ENCODE assay signal across 7 mouse cellular contexts in the genomic region with DNA sequence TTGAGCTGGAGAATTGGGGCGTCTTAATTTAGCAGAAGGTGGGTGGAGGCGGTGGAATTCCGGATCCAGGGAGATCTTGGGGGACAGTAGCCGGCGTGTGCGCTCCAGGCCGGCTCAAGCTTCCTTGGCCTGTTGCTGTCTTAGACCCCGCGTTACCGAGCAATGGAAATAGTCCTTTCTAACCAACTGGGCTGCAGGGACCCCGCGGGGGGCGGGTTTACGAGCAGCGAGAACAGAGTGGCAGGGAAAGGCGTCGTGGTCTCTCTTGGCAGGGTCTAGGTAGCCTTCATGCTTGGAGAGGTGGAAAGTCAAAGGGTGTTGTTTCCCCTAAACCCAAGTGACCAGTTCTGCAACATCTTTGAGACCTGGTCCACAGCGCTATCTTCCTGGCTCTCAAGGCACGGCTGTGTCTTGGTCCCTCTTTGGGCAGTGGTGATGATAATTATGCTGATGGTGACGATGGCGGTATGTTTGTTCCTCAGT. TPM values are rescaled to one million over a fixed set of nuclear protein-coding genes. Genes with fewer than 3 reads are reported as not detected.
A peak's percentile ranks its signal among the peaks of the same experiment; 100 is the strongest.
DNase-seq lines count a peak whose midpoint lies in the region; ATAC-seq lines count a peak whose summit lies in the region.

No protein-coding gene starts in this region.

- H3K9ac ChIP-seq in heart, embryonic 14.5 days (ENCODE audit: low read length) = peak overlapping the region; percentile 75
- H3K9ac ChIP-seq in limb, embryonic 11.5 days (ENCODE audit: low read length) = peak overlapping the region; percentile 87

- H3K27me3 ChIP-seq in heart, embryonic 14.5 days (ENCODE audit: control insufficient read depth, insufficient read depth, low read length) = peaks cover 17% of the 10 kb centered on the region
- H3K27me3 ChIP-seq in limb, embryonic 11.5 days (ENCODE audit: control insufficient read depth, insufficient read depth, low read length) = no peaks in the 10 kb centered on the region

- peak; percentile 11 for DNase-seq in ovary, postnatal 14 days (ENCODE audit: low spot score)
- DNase-seq in ovary, adult 18-20 months (ENCODE audit: low spot score) = no peak
- peak; percentile 28 to 60 for DNase-seq in cerebellum, postnatal 4 days (ENCODE audit: low spot score in 2 of 2)
- DNase-seq in limb, embryonic 11.5 days (ENCODE audit: low spot score) = peak; percentile 80
- peak; percentile 14 for DNase-seq in naive thymus-derived CD4-positive, alpha-beta T cell, adult 2 months (ENCODE audit: low read depth)

- no peaks in the 10 kb centered on the region for H3K9me3 ChIP-seq in heart, embryonic 14.5 days (ENCODE audit: control insufficient read depth, low read length)
- H3K9me3 ChIP-seq in limb, embryonic 11.5 days (ENCODE audit: control insufficient read depth, low read length) = no peaks in the 10 kb centered on the region

- no peaks in the 10 kb centered on the region for H3K36me3 ChIP-seq in heart, embryonic 14.5 days (ENCODE audit: control insufficient read depth, insufficient read depth, low read length)
- H3K36me3 ChIP-seq in limb, embryonic 11.5 days (ENCODE audit: control insufficient read depth, insufficient read depth, low read length) = no peaks in the 10 kb centered on the region

- peak overlapping the region; percentile 95 for H3K4me2 ChIP-seq in heart, embryonic 14.5 days (ENCODE audit: low read length)
- H3K4me2 ChIP-seq in limb, embryonic 11.5 days (ENCODE audit: low read depth, severe bottlenecking) = peak overlapping the region; percentile 63

- H3K4me1 ChIP-seq in heart, embryonic 14.5 days (ENCODE audit: control insufficient read depth in 2 of 2, insufficient read depth in 2 of 2, low read length in 2 of 2) = peaks cover 8 to 12% of the 10 kb centered on the region in 2 experiments; a peak in 3 of 4 replicates
- H3K4me1 ChIP-seq in limb, embryonic 11.5 days (ENCODE audit: control insufficient read depth, insufficient read depth, low read length) = peaks cover 22% of the 10 kb centered on the region

- ATAC-seq in heart, embryonic 14.5 days (ENCODE audit: insufficient number of reproducible peaks, insufficient read depth, low FRiP score, low read depth) = no peak
- peak; percentile 4; the same call in 1 of the 2 replicates for ATAC-seq in limb, embryonic 11.5 days (ENCODE audit: insufficient number of reproducible peaks, low FRiP score, low TSS enrichment, low read depth)
- no peak for ATAC-seq in erythroblast, adult 5-6 weeks (replicated peaks; ENCODE audit: low FRiP score, poor library complexity, severe bottlenecking)

- peak overlapping the region; percentile 51 to 67; a peak in 3 of 4 replicates for H3K27ac ChIP-seq in heart, embryonic 14.5 days (replicated peaks in 1 of 2; ENCODE audit: control insufficient read depth in 1 of 2, insufficient read depth in 1 of 2, low read depth in 2 of 2, low read length in 2 of 2)
- peak overlapping the region; percentile 99 for H3K27ac ChIP-seq in limb, embryonic 11.5 days (replicated peaks; ENCODE audit: low read depth, low read length)

- under 1% methylated on average over 21 of the region's 21 CpGs for WGBS in heart, embryonic 14.5 days
- 0% methylated on average over 21 of the region's 21 CpGs for WGBS in limb, embryonic 11.5 days

- peak overlapping the region; percentile 55 to 56 for H3K4me3 ChIP-seq in heart, embryonic 14.5 days (ENCODE audit: control insufficient read depth in 1 of 2, insufficient read depth in 1 of 2, low read depth in 1 of 2, low read length in 2 of 2)
- peak overlapping the region; percentile 89 for H3K4me3 ChIP-seq in limb, embryonic 11.5 days (ENCODE audit: low read depth, low read length)

RNA-seq across cellular contexts. Expression of gene Pdgfra, which starts 4.5 kb away (rescaled TPM):
- 19.6 and 24.5 TPM in 2 replicates for polyA plus RNA-seq in heart, embryonic 14.5 days (2014; fragmentation: Nextera tagmentation; extraction: Ambion mirVana)
- polyA plus RNA-seq in limb, embryonic 11.5 days (2014; fragmentation: Nextera tagmentation; extraction: Ambion mirVana) = 124 and 138 TPM in 2 replicates
- 0.21 TPM in 1 of 2 replicates, not detected in the other for total RNA-seq in erythroblast, adult 5-6 weeks (2015; ENCODE audit: low replicate concordance)
- total RNA-seq in erythroblast, adult 5-6 weeks (2017; ENCODE audit: low replicate concordance) = 0.34 and 0.42 TPM in 2 replicates
